Mouse (Mus musculus): ENCODE measurements around the gene Crygc. TPM values are rescaled to one million over a fixed set of nuclear protein-coding genes. Genes with fewer than 3 reads are reported as not detected.

Gene Crygc
- total and polyA plus RNA-seq, 3 experiments = not detected

GRCm38 (mm10) chr1:65037542-65037941 lies 35.9 kb downstream of the Crygc start:
- WGBS = 47% methylated on average over 2 of the region's 2 CpGs

GRCm38 (mm10) chr1:65035513-65035912 lies 38.0 kb downstream of the Crygc start:
- no peak for DNase-seq

More at GRCm38 (mm10) chr1:65037542-65037941, 35.9 kb downstream of the Crygc start:
- TF ChIP-seq EP300 (IDR thresholded peaks at IDR 0.05; ENCODE audit: insufficient read depth, low read depth, low read length) (no peak), POLR2A (IDR thresholded peaks at IDR 0.05; ENCODE audit: insufficient read depth, low read depth, low read length) (no peak), CTCF (IDR thresholded peaks at IDR 0.05) (no peak)
- H3K79me2 ChIP-seq (replicated peaks; ENCODE audit: control insufficient read depth, insufficient read depth, low read length) = no peaks in the 10 kb centered on the region
- no peaks in the 10 kb centered on the region for H3K36me3 ChIP-seq (ENCODE audit: control insufficient read depth, insufficient read depth, low read length)
- H3K9ac ChIP-seq (ENCODE audit: low read depth, low read length) = no peak overlapping the region
- intact Hi-C loops (cut with DNase I) = no loop called here
- no peak overlapping the region for H3K4me3 ChIP-seq
- no peaks in the 10 kb centered on the region for H3K4me1 ChIP-seq (ENCODE audit: control insufficient read depth, insufficient read depth, low read length)
- no peak overlapping the region for H3K27ac ChIP-seq
- no peak for DNase-seq
- H3K27me3 ChIP-seq (ENCODE audit: control insufficient read depth, insufficient read depth, low read length) = no peaks in the 10 kb centered on the region

GRCm38 (mm10) chr1:65032641-65033040 lies 40.8 kb downstream of the Crygc start, which contains the start of gene Akr1cl:
Gene Akr1cl (minus strand): TSS chr1:65032759.
- Histone ChIP-seq H3K79me2 (replicated peaks; ENCODE audit: control insufficient read depth, insufficient read depth, low read length) (no peaks in the 10 kb centered on the region), H3K4me3 (no peak within 1 kb of the TSS), H3K27ac (no peak within 1 kb of the TSS), H3K27me3 (ENCODE audit: control insufficient read depth, insufficient read depth, low read length) (no peaks in the 10 kb centered on the region), H3K36me3 (ENCODE audit: control insufficient read depth, insufficient read depth, low read length) (no peaks in the 10 kb centered on the region), H3K4me1 (ENCODE audit: control insufficient read depth, insufficient read depth, low read length) (no peaks in the 10 kb centered on the region), H3K9ac (ENCODE audit: low read depth, low read length) (no peak within 1 kb of the TSS)
- TF ChIP-seq CTCF (IDR thresholded peaks at IDR 0.05) = no peak
- TF ChIP-seq EP300 (IDR thresholded peaks at IDR 0.05; ENCODE audit: insufficient read depth, low read depth, low read length) = no peak
- TF ChIP-seq POLR2A (IDR thresholded peaks at IDR 0.05; ENCODE audit: insufficient read depth, low read depth, low read length) = no peak
- no peak for DNase-seq
- intact Hi-C loops (cut with DNase I) = no loop called here

More at GRCm38 (mm10) chr1:65035513-65035912, 38.0 kb downstream of the Crygc start:
- Histone ChIP-seq H3K4me1 (ENCODE audit: control insufficient read depth, insufficient read depth, low read length) (no peaks in the 10 kb centered on the region), H3K79me2 (replicated peaks; ENCODE audit: control insufficient read depth, insufficient read depth, low read length) (no peaks in the 10 kb centered on the region), H3K4me3 (no peak overlapping the region), H3K9ac (ENCODE audit: low read depth, low read length) (no peak overlapping the region), H3K36me3 (ENCODE audit: control insufficient read depth, insufficient read depth, low read length) (no peaks in the 10 kb centered on the region), H3K27me3 (ENCODE audit: control insufficient read depth, insufficient read depth, low read length) (no peaks in the 10 kb centered on the region), H3K27ac (no peak overlapping the region)
- WGBS = 51% methylated on average over 3 of the region's 3 CpGs
- no peak for TF ChIP-seq CTCF (IDR thresholded peaks at IDR 0.05)
- TF ChIP-seq POLR2A (IDR thresholded peaks at IDR 0.05; ENCODE audit: insufficient read depth, low read depth, low read length) = no peak
- TF ChIP-seq EP300 (IDR thresholded peaks at IDR 0.05; ENCODE audit: insufficient read depth, low read depth, low read length) = no peak
- intact Hi-C loops (cut with DNase I) = no loop called here

GRCm38 (mm10) chr1:65028206-65028605 lies 45.3 kb downstream of the Crygc start:
- Histone ChIP-seq H3K9ac (ENCODE audit: low read depth, low read length) (no peak overlapping the region), H3K4me3 (no peak overlapping the region), H3K27me3 (ENCODE audit: control insufficient read depth, insufficient read depth, low read length) (no peaks in the 10 kb centered on the region), H3K4me1 (ENCODE audit: control insufficient read depth, insufficient read depth, low read length) (no peaks in the 10 kb centered on the region), H3K27ac (no peak overlapping the region), H3K36me3 (ENCODE audit: control insufficient read depth, insufficient read depth, low read length) (no peaks in the 10 kb centered on the region), H3K79me2 (replicated peaks; ENCODE audit: control insufficient read depth, insufficient read depth, low read length) (no peaks in the 10 kb centered on the region)
- no peak for DNase-seq
- intact Hi-C loops (cut with DNase I) = no loop called here
- TF ChIP-seq CTCF (IDR thresholded peaks at IDR 0.05) (no peak), POLR2A (IDR thresholded peaks at IDR 0.05; ENCODE audit: insufficient read depth, low read depth, low read length) (no peak), EP300 (IDR thresholded peaks at IDR 0.05; ENCODE audit: insufficient read depth, low read depth, low read length) (no peak)
- WGBS = 68% methylated on average over 9 of the region's 9 CpGs

Other genes with a start within 250 kb of the Crygc start
- gene Plekhm3, start 116.9 kb downstream of the Crygc start, total RNA-seq (2021) = 1 to 10 TPM; 6.8 to 6.9 TPM
- gene Plekhm3, start 116.9 kb downstream of the Crygc start, polyA plus RNA-seq (2012; rRNA removed) = 3.3 and 4.7 TPM in 2 replicates
- not detected for gene Akr1cl, start 40.9 kb downstream of the Crygc start, total RNA-seq (2021)
- 0.10 and 0.35 TPM in 2 replicates for gene Akr1cl, start 40.9 kb downstream of the Crygc start, polyA plus RNA-seq (2012; rRNA removed)
- not detected for gene Cryge, start 22.5 kb downstream of the Crygc start, total RNA-seq (2021)
- not detected in 2 replicates for gene Cryge, start 22.5 kb downstream of the Crygc start, polyA plus RNA-seq (2012; rRNA removed)
- not detected for gene Crygd, start 10.2 kb downstream of the Crygc start, total RNA-seq (2021)
- not detected in 2 replicates for gene Crygd, start 10.2 kb downstream of the Crygc start, polyA plus RNA-seq (2012; rRNA removed)
- gene Crygb, start 8.6 kb upstream of the Crygc start, total RNA-seq (2021) = not detected
- gene Crygb, start 8.6 kb upstream of the Crygc start, polyA plus RNA-seq (2012; rRNA removed) = not detected in 2 replicates
- not detected for gene Cryga, start 29.7 kb upstream of the Crygc start, total RNA-seq (2021)
- gene Cryga, start 29.7 kb upstream of the Crygc start, polyA plus RNA-seq (2012; rRNA removed) = not detected in 2 replicates
- not detected for gene Gm28845, start 45.9 kb upstream of the Crygc start, total RNA-seq (2021)
- gene Gm28845, start 45.9 kb upstream of the Crygc start, polyA plus RNA-seq (2012; rRNA removed) = not detected in 2 replicates
- gene D630023F18Rik, start 49.5 kb upstream of the Crygc start, total RNA-seq (2021) = not detected
- 0.12 TPM in 1 of 2 replicates, not detected in the other for gene D630023F18Rik, start 49.5 kb upstream of the Crygc start, polyA plus RNA-seq (2012; rRNA removed)
- 10 to 100 TPM; 57.8 to 88.9 TPM for gene Idh1, start 112.8 kb upstream of the Crygc start, total RNA-seq (2021)
- 22.1 and 39.9 TPM in 2 replicates for gene Idh1, start 112.8 kb upstream of the Crygc start, polyA plus RNA-seq (2012; rRNA removed)
- gene Pikfyve, start 113.0 kb upstream of the Crygc start, total RNA-seq (2021) = 10 to 100 TPM in 1 of 2 experiments, 1 to 10 TPM in 1; 9.6 to 10.3 TPM
- gene Pikfyve, start 113.0 kb upstream of the Crygc start, polyA plus RNA-seq (2012; rRNA removed) = 2.5 and 4.2 TPM in 2 replicates
- gene Pth2r, start 208.4 kb upstream of the Crygc start, total RNA-seq (2021) = not detected
- not detected in 2 replicates for gene Pth2r, start 208.4 kb upstream of the Crygc start, polyA plus RNA-seq (2012; rRNA removed)